Mouse (Mus musculus): ENCODE results near the gene Psmc5. TPM values are rescaled to one million over a fixed set of nuclear protein-coding genes. Genes with fewer than 3 reads are reported as not detected.

The Psmc5 gene
- polyA plus RNA-seq, 1 experiment from 2014 or later, result 389 TPM

DNA sequence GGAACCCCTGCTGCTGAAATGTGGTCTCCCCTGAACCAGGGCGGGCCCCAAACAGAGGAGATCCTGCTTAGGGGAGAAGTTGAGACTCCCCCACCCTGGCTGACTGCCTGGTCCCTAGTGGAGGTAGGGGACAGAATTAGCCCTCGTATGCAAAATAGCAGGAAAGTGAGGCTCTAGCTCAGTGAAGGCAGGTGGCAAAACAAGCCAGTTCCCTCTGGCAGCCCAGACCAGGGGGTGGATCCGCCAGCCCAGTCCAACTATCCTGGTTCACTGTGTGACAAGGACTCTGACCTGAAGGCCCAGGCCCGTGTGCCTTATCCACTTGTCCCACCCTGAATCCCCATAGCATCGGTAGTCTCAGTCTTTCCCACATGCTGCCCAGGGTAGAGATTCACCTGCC, 54.2 kb downstream of the Psmc5 start:
- Histone ChIP-seq H3K27ac (replicated peaks; ENCODE audit: low read depth, low read length) (no peak overlapping the region), H3K4me2 (ENCODE audit: low read depth, low read length) (no peak overlapping the region), H3K9me3 (replicated peaks; ENCODE audit: control insufficient read depth, low read length) (no peaks in the 10 kb centered on the region), H3K36me3 (replicated peaks; ENCODE audit: control insufficient read depth, insufficient read depth, low read depth, low read length) (no peaks in the 10 kb centered on the region), H3K4me3 (ENCODE audit: low read depth, low read length) (no peak overlapping the region), H3K4me1 (ENCODE audit: control insufficient read depth, insufficient read depth, low read length) (peaks cover 6% of the 10 kb centered on the region; the same call in 1 of the 2 replicates), H3K27me3 (ENCODE audit: control insufficient read depth, insufficient read depth, low read length) (no peaks in the 10 kb centered on the region), H3K9ac (replicated peaks; ENCODE audit: low read length) (no peak overlapping the region)
- ATAC-seq (replicated peaks; ENCODE audit: insufficient number of reproducible peaks, low FRiP score, low TSS enrichment, low read depth) (no peak), DNase-seq (ENCODE audit: low spot score) (no peak)
- WGBS, result 69% methylated on average over 5 of the region's 5 CpGs

Other genes starting within 250 kb of the Psmc5 start
- 0.32 and 0.33 TPM in 2 replicates for gene Kcnh6, start 248.0 kb upstream of the Psmc5 start, polyA plus RNA-seq (2014; fragmentation: Nextera tagmentation; extraction: Ambion mirVana)
- gene Dcaf7, start 219.3 kb upstream of the Psmc5 start, polyA plus RNA-seq (2014; fragmentation: Nextera tagmentation; extraction: Ambion mirVana), result 59.9 and 68.6 TPM in 2 replicates
- gene Taco1, start 190.1 kb upstream of the Psmc5 start, polyA plus RNA-seq (2014; fragmentation: Nextera tagmentation; extraction: Ambion mirVana), result 11.1 and 11.4 TPM in 2 replicates
- gene Map3k3, start 171.5 kb upstream of the Psmc5 start, polyA plus RNA-seq (2014; fragmentation: Nextera tagmentation; extraction: Ambion mirVana), result 15.7 and 16.8 TPM in 2 replicates
- 0.92 TPM in 1 of 2 replicates, not detected in the other for gene Gm10840, start 95.3 kb upstream of the Psmc5 start, polyA plus RNA-seq (2014; fragmentation: Nextera tagmentation; extraction: Ambion mirVana)
- 431 and 442 TPM in 2 replicates for gene Limd2, start 95.3 kb upstream of the Psmc5 start, polyA plus RNA-seq (2014; fragmentation: Nextera tagmentation; extraction: Ambion mirVana)
- gene Strada, start 54.0 kb upstream of the Psmc5 start, polyA plus RNA-seq (2014; fragmentation: Nextera tagmentation; extraction: Ambion mirVana), result 33.4 and 35.8 TPM in 2 replicates
- 65.3 and 70.5 TPM in 2 replicates for gene Ccdc47, start 39.8 kb upstream of the Psmc5 start, polyA plus RNA-seq (2014; fragmentation: Nextera tagmentation; extraction: Ambion mirVana)
- gene Ddx42, start 39.2 kb upstream of the Psmc5 start, polyA plus RNA-seq (2014; fragmentation: Nextera tagmentation; extraction: Ambion mirVana), result 95.4 and 102 TPM in 2 replicates
- 76.2 and 80.5 TPM in 2 replicates for gene Ftsj3, start 75 bp upstream of the Psmc5 start, polyA plus RNA-seq (2014; fragmentation: Nextera tagmentation; extraction: Ambion mirVana)
- gene Smarcd2, start 16.8 kb downstream of the Psmc5 start, polyA plus RNA-seq (2014; fragmentation: Nextera tagmentation; extraction: Ambion mirVana), result 57.0 and 60.6 TPM in 2 replicates
- 0.13 and 0.15 TPM in 2 replicates for gene Tcam1, start 20.5 kb downstream of the Psmc5 start, polyA plus RNA-seq (2014; fragmentation: Nextera tagmentation; extraction: Ambion mirVana)
- gene Gh, start 45.7 kb downstream of the Psmc5 start, polyA plus RNA-seq (2014; fragmentation: Nextera tagmentation; extraction: Ambion mirVana), result not detected in 2 replicates
- gene Cd79b, start 58.6 kb downstream of the Psmc5 start, polyA plus RNA-seq (2014; fragmentation: Nextera tagmentation; extraction: Ambion mirVana), result 1.3 and 1.9 TPM in 2 replicates
- gene Scn4a, start 97.1 kb downstream of the Psmc5 start, polyA plus RNA-seq (2014; fragmentation: Nextera tagmentation; extraction: Ambion mirVana), result 0.03 and 0.07 TPM in 2 replicates
- gene Prr29, start 109.3 kb downstream of the Psmc5 start, polyA plus RNA-seq (2014; fragmentation: Nextera tagmentation; extraction: Ambion mirVana), result not detected in 2 replicates
- 23.7 and 28.7 TPM in 2 replicates for gene Icam2, start 131.9 kb downstream of the Psmc5 start, polyA plus RNA-seq (2014; fragmentation: Nextera tagmentation; extraction: Ambion mirVana)
- 3.0 and 3.8 TPM in 2 replicates for gene Ern1, start 231.7 kb downstream of the Psmc5 start, polyA plus RNA-seq (2014; fragmentation: Nextera tagmentation; extraction: Ambion mirVana)